Mouse (Mus musculus) MEL (cell line): Measurements from ENCODE around the gene Ap2b1. TPM values are rescaled to one million over a fixed set of nuclear protein-coding genes. Genes with fewer than 3 reads are reported as not detected.
A peak's percentile ranks its signal among the peaks of the same experiment; 100 is the strongest.

Source experiments
- DNase-seq: peaks from one replicate; pipeline ENCODE4 v3.0.0; 2011; ENCODE audit warnings: low read depth, low spot score
- H3K27ac ChIP-seq: 2 replicates; pipeline ENCODE4 v1.5.1; 2012; ENCODE audit warnings: low read depth, mild to moderate bottlenecking, control low read depth, low read length, moderate library complexity; ENCODE audit not compliant: control insufficient read depth
- H3K27me3 ChIP-seq, 2 experiments: fragments of 150-350 bp in 1 of 2; sonication (generic) in 1 of 2; 2 replicates each; pipeline ENCODE4 v1.6.1; 2012; ENCODE audit warnings: low read length in 2 of 2, mild to moderate bottlenecking in 2 of 2, improper control_type of control experiment in 1 of 2, moderate library complexity in 1 of 2; ENCODE audit not compliant: insufficient read depth in 2 of 2, control insufficient read depth in 1 of 2
- H3K36me3 ChIP-seq, 2 experiments: 2 replicates each; pipeline ENCODE4 v1.6.1; 2012 to 2014; ENCODE audit warnings: low read length in 2 of 2, improper control_type of control experiment in 1 of 2, inconsistent platforms in 1 of 2, mild to moderate bottlenecking in 1 of 2; ENCODE audit not compliant: insufficient read depth in 2 of 2, control insufficient read depth in 1 of 2
- H3K4me1 ChIP-seq, 2 experiments: fragments of 150-350 bp in 1 of 2; sonication (generic) in 1 of 2; 2 replicates each; pipeline ENCODE4 v1.6.1; 2012; ENCODE audit warnings: low read length in 2 of 2, improper control_type of control experiment in 1 of 2, mild to moderate bottlenecking in 1 of 2; ENCODE audit not compliant: insufficient read depth in 2 of 2, control insufficient read depth in 1 of 2
- H3K4me3 ChIP-seq, 2 experiments: fragments of 150-350 bp in 1 of 2; sonication (generic) in 1 of 2; 2 replicates each; pipeline ENCODE4 v1.5.1; 2012; ENCODE audit warnings: low read depth in 2 of 2, low read length in 2 of 2, mild to moderate bottlenecking in 2 of 2, moderate library complexity in 2 of 2, control low read depth in 1 of 2, improper control_type of control experiment in 1 of 2; ENCODE audit not compliant: control insufficient read depth in 1 of 2, insufficient read depth in 1 of 2
- H3K79me2 ChIP-seq: 2 replicates; pipeline ENCODE4 v1.6.1; 2012; ENCODE audit warnings: mild to moderate bottlenecking, low read length, moderate library complexity; ENCODE audit not compliant: control insufficient read depth, poor library complexity, insufficient read depth
- H3K9ac ChIP-seq: 2 replicates; pipeline ENCODE4 v1.6.1; 2012; ENCODE audit warnings: low read depth, mild to moderate bottlenecking, control low read depth, low read length, moderate library complexity; ENCODE audit not compliant: control insufficient read depth, poor library complexity, severe bottlenecking
- H3K9me3 ChIP-seq: fragments of 150-350 bp; sonication (generic); replicated peaks from 2 replicates; pipeline ENCODE4 v1.6.1; 2012; ENCODE audit warnings: mild to moderate bottlenecking, low read length, improper control_type of control experiment, moderate library complexity; ENCODE audit not compliant: insufficient read depth
- BHLHE40 ChIP-seq: IDR thresholded peaks from 2 replicates; pipeline ENCODE4 v1.6.1; 2012; ENCODE audit warnings: low read depth, mild to moderate bottlenecking, inconsistent platforms, low read length, improper control_type of control experiment, borderline replicate concordance
- CHD1 ChIP-seq: IDR thresholded peaks from 2 replicates; pipeline ENCODE4 v1.6.1; 2012; ENCODE audit warnings: low read depth, mild to moderate bottlenecking, inconsistent platforms, low read length, improper control_type of control experiment
- CHD2 ChIP-seq: IDR thresholded peaks from 2 replicates; pipeline ENCODE4 v1.6.1; 2011; ENCODE audit warnings: low read length, improper control_type of control experiment
- CTCF ChIP-seq, 3 experiments: IDR thresholded peaks in 2 of 3; conservative IDR thresholded peaks in 1 of 3; 2 replicates each; pipeline ENCODE4 v1.5.1; 2011 to 2012; ENCODE audit warnings: low read length in 3 of 3, low read depth in 2 of 3, mild to moderate bottlenecking in 2 of 3, improper control_type of control experiment in 1 of 3, inconsistent platforms in 1 of 3, mixed read lengths in 1 of 3, moderate library complexity in 1 of 3; ENCODE audit not compliant: control insufficient read depth in 1 of 3, insufficient read depth in 1 of 3, poor library complexity in 1 of 3, severe bottlenecking in 1 of 3
- E2F4 ChIP-seq: IDR thresholded peaks from 2 replicates; pipeline ENCODE4 v1.6.1; 2011; ENCODE audit warnings: low read depth, low read length, improper control_type of control experiment, borderline replicate concordance
- ELF1 ChIP-seq: IDR thresholded peaks from 2 replicates; pipeline ENCODE4 v1.6.1; 2014; ENCODE audit warnings: low read depth, mild to moderate bottlenecking, inconsistent platforms, low read length, improper control_type of control experiment, moderate library complexity
- EP300 ChIP-seq, 2 experiments: IDR thresholded peaks; 2 replicates each; pipeline ENCODE4 v1.6.1; 2011; ENCODE audit warnings: improper control_type of control experiment in 2 of 2, low read length in 2 of 2, low read depth in 1 of 2, mild to moderate bottlenecking in 1 of 2
- ETS1 ChIP-seq: IDR thresholded peaks from 2 replicates; pipeline ENCODE4 v1.6.1; 2012; ENCODE audit warnings: low read depth, mild to moderate bottlenecking, inconsistent platforms, low read length, improper control_type of control experiment, moderate library complexity
- HCFC1 ChIP-seq: IDR thresholded peaks from 2 replicates; pipeline ENCODE4 v1.6.1; 2012; ENCODE audit warnings: low read depth, mild to moderate bottlenecking, inconsistent platforms, low read length, improper control_type of control experiment, moderate library complexity
- JUND ChIP-seq: IDR thresholded peaks from 2 replicates; pipeline ENCODE4 v1.6.1; 2011; ENCODE audit warnings: low read depth, mild to moderate bottlenecking, improper control_type of control experiment, low read length
- MAFK ChIP-seq: IDR thresholded peaks from 2 replicates; pipeline ENCODE4 v1.6.1; 2011; ENCODE audit warnings: low read depth, mild to moderate bottlenecking, low read length, improper control_type of control experiment, borderline replicate concordance
- MEF2A ChIP-seq: IDR thresholded peaks from 2 replicates; pipeline ENCODE4 v1.6.1; 2014; ENCODE audit warnings: low read depth, mild to moderate bottlenecking, inconsistent platforms, low read length, improper control_type of control experiment; ENCODE audit not compliant: poor library complexity, insufficient replicate concordance, severe bottlenecking; ENCODE audit errors: extremely low read depth
- MYB ChIP-seq: IDR thresholded peaks from 2 replicates; pipeline ENCODE4 v1.6.1; 2011; ENCODE audit warnings: mild to moderate bottlenecking, low read depth, low read length, improper control_type of control experiment
- NRF1 ChIP-seq: IDR thresholded peaks from 2 replicates; pipeline ENCODE4 v1.6.1; 2014; ENCODE audit warnings: low read depth, mild to moderate bottlenecking, inconsistent platforms, low read length, improper control_type of control experiment, moderate library complexity; ENCODE audit not compliant: poor library complexity, insufficient read depth, severe bottlenecking
- POLR2A ChIP-seq, 2 experiments: IDR thresholded peaks; 2 replicates each; pipeline ENCODE4 v1.6.1; 2011 to 2012; ENCODE audit warnings: low read length in 2 of 2, mild to moderate bottlenecking in 2 of 2, control low read depth in 1 of 2, improper control_type of control experiment in 1 of 2, low read depth in 1 of 2, moderate library complexity in 1 of 2; ENCODE audit not compliant: control insufficient read depth in 1 of 2, insufficient read depth in 1 of 2, poor library complexity in 1 of 2
- POLR2AphosphoS2 ChIP-seq: IDR thresholded peaks from 2 replicates; pipeline ENCODE4 v1.6.1; 2011; ENCODE audit warnings: low read length, improper control_type of control experiment
- POLR2AphosphoS5 ChIP-seq: IDR thresholded peaks from 2 replicates; pipeline ENCODE4 v1.6.1; 2012; ENCODE audit warnings: low read depth, borderline replicate concordance, mild to moderate bottlenecking, inconsistent platforms, low read length, moderate library complexity, mixed read lengths
- RAD21 ChIP-seq: IDR thresholded peaks from 2 replicates; pipeline ENCODE4 v1.6.1; 2011; ENCODE audit warnings: mild to moderate bottlenecking, low read depth, low read length, improper control_type of control experiment
- RCOR1 ChIP-seq: IDR thresholded peaks from 2 replicates; pipeline ENCODE4 v1.6.1; 2012; ENCODE audit warnings: low read depth, mild to moderate bottlenecking, inconsistent platforms, low read length, improper control_type of control experiment
- TAL1 ChIP-seq: IDR thresholded peaks from 2 replicates; pipeline ENCODE4 v1.6.1; 2012; ENCODE audit warnings: mild to moderate bottlenecking, inconsistent platforms, low read length, moderate library complexity, mixed read lengths
- TBP ChIP-seq: IDR thresholded peaks from 2 replicates; pipeline ENCODE4 v1.8.0; 2011; ENCODE audit warnings: low read depth, low read length, improper control_type of control experiment
- UBTF ChIP-seq: IDR thresholded peaks from 2 replicates; pipeline ENCODE4 v1.6.1; 2012; ENCODE audit warnings: low read depth, mild to moderate bottlenecking, inconsistent platforms, low read length, improper control_type of control experiment, moderate library complexity, borderline replicate concordance; ENCODE audit not compliant: insufficient read depth
- USF1 ChIP-seq: IDR thresholded peaks from 2 replicates; pipeline ENCODE4 v1.6.1; 2014; ENCODE audit warnings: low read depth, mild to moderate bottlenecking, inconsistent platforms, low read length, improper control_type of control experiment, moderate library complexity
- USF2 ChIP-seq, 2 experiments: IDR thresholded peaks; 2 replicates each; pipeline ENCODE4 v1.6.1; 2011 to 2012; ENCODE audit warnings: improper control_type of control experiment in 2 of 2, low read length in 2 of 2, borderline replicate concordance in 1 of 2, inconsistent platforms in 1 of 2, low read depth in 1 of 2, mild to moderate bottlenecking in 1 of 2; ENCODE audit not compliant: insufficient read depth in 1 of 2
- ZC3H11A ChIP-seq: IDR thresholded peaks from 2 replicates; pipeline ENCODE4 v1.6.1; 2012; ENCODE audit warnings: low read depth, mild to moderate bottlenecking, inconsistent platforms, low read length, improper control_type of control experiment
- ZMIZ1 ChIP-seq: IDR thresholded peaks from 2 replicates; pipeline ENCODE4 v1.6.1; 2012; ENCODE audit warnings: low read depth, mild to moderate bottlenecking, inconsistent platforms, low read length, improper control_type of control experiment, moderate library complexity
- ZNF384 ChIP-seq: IDR thresholded peaks from 2 replicates; pipeline ENCODE4 v1.6.1; 2012; ENCODE audit warnings: low read depth, mild to moderate bottlenecking, inconsistent platforms, low read length, improper control_type of control experiment
- polyA plus RNA-seq, 2 experiments: library from polyadenylated mRNA; stranded (reverse) in 1 of 2; unstranded in 1 of 2; fragments of >175 nt in 1 of 2; fragments of >200 nt in 1 of 2; gene quantifications; 2 replicates each; pipeline versions ENCODE4 v1.2.1 to v1.2.4; 2012; ENCODE audit warnings: low replicate concordance in 2 of 2, low read depth in 1 of 2; ENCODE audit not compliant: insufficient read length in 2 of 2, insufficient read depth in 1 of 2, missing spikeins in 1 of 2
- total RNA-seq: library from RNA; depleted of rRNA; stranded (reverse); fragments of 300-350 nt; gene quantifications from 2 replicates; pipeline ENCODE4 v1.2.3, GENCODE M21; 2012

Ap2b1 gene
- total and polyA plus RNA-seq, 3 experiments, result 60.6 to 165 (median 68.9) TPM

- Histone ChIP-seq H3K4me3 (peak overlapping the region; percentile 84 to 99), H3K9me3 (no peaks in the 10 kb centered on the region), H3K27ac (peak overlapping the region; percentile 66), H3K9ac (peak overlapping the region; percentile 74), H3K79me2 (peaks cover 45% of the 10 kb centered on the region), H3K36me3 (peaks cover 0 to 35% of the 10 kb centered on the region in 2 experiments; a peak in 3 of 4 replicates), H3K4me1 (peaks cover 7 to 21% of the 10 kb centered on the region in 2 experiments), H3K27me3 (no peaks in the 10 kb centered on the region)
- no peak for DNase-seq
- TF ChIP-seq ELF1 (no peak), RCOR1 (no peak), POLR2AphosphoS2 (no peak), CHD1 (peak; percentile 93), ZMIZ1 (no peak), CTCF (IDR thresholded peaks at IDR 0.05 in 2 of 3, conservative IDR thresholded peaks at IDR 0.05 in 1 of 3; ENCODE audit: control insufficient read depth in 1 of 3, insufficient read depth in 1 of 3, low read depth in 2 of 3, low read length in 3 of 3, poor library complexity in 1 of 3, severe bottlenecking in 1 of 3) (peak in 1 of 3 experiments; percentile 37; a peak in 1 of 6 replicates)
- TF ChIP-seq, all 39 proteins: peak for 2
These were observed 3.3 kb downstream of the Ap2b1 start for GRCm38 (mm10) chr11:83302124-83302523.

DNA sequence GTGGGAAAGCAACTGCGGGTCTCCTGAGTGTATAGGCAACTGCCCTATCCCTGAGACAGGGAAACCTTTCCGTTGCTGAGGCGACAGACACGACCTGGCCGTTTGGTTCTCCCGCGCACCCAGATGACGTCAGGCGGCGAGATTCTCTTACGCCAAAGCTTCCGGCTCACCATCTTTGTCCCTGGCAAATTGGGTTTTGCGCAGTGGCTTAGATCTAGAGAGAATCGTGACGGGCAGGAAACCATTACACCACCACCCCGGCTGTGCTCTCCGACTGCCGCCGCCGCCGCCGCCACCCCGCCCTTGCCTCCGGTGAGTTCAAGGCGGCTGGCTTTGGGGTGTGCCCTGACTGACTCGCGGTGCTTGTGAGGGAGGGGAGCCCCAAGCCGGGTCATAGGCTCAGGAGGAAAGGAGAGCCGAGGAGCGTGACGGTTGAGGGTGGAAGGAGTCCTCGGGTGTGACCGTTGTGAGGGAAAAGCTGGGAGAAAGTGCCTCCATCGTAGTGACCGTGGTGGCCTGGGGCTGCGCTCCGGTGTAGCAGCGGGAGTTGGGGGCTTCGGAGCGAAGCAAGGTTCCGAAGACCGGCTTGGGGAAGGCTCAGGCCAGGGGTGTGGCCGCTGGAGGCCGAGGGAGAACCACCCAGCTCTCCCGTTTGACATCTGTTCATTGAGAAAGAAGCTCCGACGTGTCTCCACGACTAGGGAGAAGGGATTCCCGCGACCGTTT is 3.9 kb downstream of the Ap2b1 start, which contains the start of gene Pex12:
Pex12 (minus strand) TSS at position 61 of the 726 bp plus-strand sequence.
- peak; percentile 100 for DNase-seq
- peaks cover under 1 to 29% of the 10 kb centered on the region in 2 experiments; a peak in 3 of 4 replicates for H3K36me3 ChIP-seq
- peak within 1 kb of the TSS; percentile 90 for H3K27ac ChIP-seq
- H3K4me3 ChIP-seq, result peak within 1 kb of the TSS; percentile 86 to 99
- H3K9me3 ChIP-seq, result no peaks in the 10 kb centered on the region
- H3K4me1 ChIP-seq, result peaks cover 6 to 15% of the 10 kb centered on the region in 2 experiments
- no peaks in the 10 kb centered on the region for H3K27me3 ChIP-seq
- peaks cover 41% of the 10 kb centered on the region for H3K79me2 ChIP-seq
- peak within 1 kb of the TSS; percentile 95 for H3K9ac ChIP-seq
- TF ChIP-seq EP300 (IDR thresholded peaks at IDR 0.05; ENCODE audit: low read depth in 1 of 2, low read length in 2 of 2) (peak in 1 of 2 experiments; percentile 65; a peak in 1 of 4 replicates), POLR2A (IDR thresholded peaks at IDR 0.05; ENCODE audit: control insufficient read depth in 1 of 2, insufficient read depth in 1 of 2, low read depth in 1 of 2, low read length in 2 of 2, poor library complexity in 1 of 2) (peak; percentile 79 to 90), ELF1 (peak; percentile 96), TAL1 (no peak), HCFC1 (peak; percentile 98), UBTF (peak; percentile 76; the same call in 1 of the 2 replicates), ETS1 (peak; percentile 82), RCOR1 (no peak), BHLHE40 (no peak), ZC3H11A (no peak), CHD2 (peak; percentile 68), ZNF384 (no peak), NRF1 (peak; percentile 69), MEF2A (no peak; the same call in 1 of the 2 replicates), POLR2AphosphoS5 (no peak), ZMIZ1 (peak; percentile 69; the same call in 1 of the 2 replicates), MYB (peak; percentile 97), RAD21 (no peak), MAFK (no peak; the same call in 1 of the 2 replicates), JUND (no peak), USF1 (0 out of 2 replicates have a peak, but pooled peaks have one; percentile 24), CHD1 (0 out of 2 replicates have a peak, but pooled peaks have one; percentile 10), USF2 (IDR thresholded peaks at IDR 0.05; ENCODE audit: borderline replicate concordance in 1 of 2, insufficient read depth in 1 of 2, low read depth in 1 of 2, low read length in 2 of 2) (no peak), CTCF (IDR thresholded peaks at IDR 0.05 in 2 of 3, conservative IDR thresholded peaks at IDR 0.05 in 1 of 3; ENCODE audit: control insufficient read depth in 1 of 3, insufficient read depth in 1 of 3, low read depth in 2 of 3, low read length in 3 of 3, poor library complexity in 1 of 3, severe bottlenecking in 1 of 3) (no peak), TBP (peak; percentile 87), E2F4 (0 out of 2 replicates have a peak, but pooled peaks have one; percentile 86)
